Mouse (Mus musculus): ENCODE results near the gene Ets2. TPM values are rescaled to one million over a fixed set of nuclear protein-coding genes. Genes with fewer than 3 reads are reported as not detected.
"Not testable (repeated sequence)": the region's sequence is repeated elsewhere in the genome, so short reads cannot be mapped to it uniquely, and the experiment has no call there.

Ets2 gene
- total RNA-seq, 4 experiments from 2014 or later = 27.4 to 29.4 (median 27.5) TPM

DNA sequence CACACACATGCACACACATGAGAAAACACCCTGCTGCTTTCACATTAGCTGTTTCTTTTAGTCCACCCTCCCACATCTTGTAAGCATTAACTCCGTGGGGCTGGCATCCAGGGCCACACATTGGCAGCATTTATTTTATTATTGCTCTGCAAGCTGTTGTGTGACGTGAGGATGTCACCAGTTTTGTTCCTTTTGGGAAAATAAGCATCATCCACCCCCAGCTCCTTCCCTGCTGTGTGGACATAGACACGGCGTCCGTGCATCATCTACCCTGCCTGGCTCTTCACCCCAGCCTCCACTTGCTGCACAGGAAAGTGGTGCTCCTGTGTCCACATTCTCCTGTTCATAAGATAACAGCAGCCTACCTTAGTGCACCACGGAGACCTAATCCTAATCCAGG, 27.9 kb downstream of the Ets2 start:
- DNase-seq (ENCODE audit: low spot score in 2 of 2) = no peak

DNA sequence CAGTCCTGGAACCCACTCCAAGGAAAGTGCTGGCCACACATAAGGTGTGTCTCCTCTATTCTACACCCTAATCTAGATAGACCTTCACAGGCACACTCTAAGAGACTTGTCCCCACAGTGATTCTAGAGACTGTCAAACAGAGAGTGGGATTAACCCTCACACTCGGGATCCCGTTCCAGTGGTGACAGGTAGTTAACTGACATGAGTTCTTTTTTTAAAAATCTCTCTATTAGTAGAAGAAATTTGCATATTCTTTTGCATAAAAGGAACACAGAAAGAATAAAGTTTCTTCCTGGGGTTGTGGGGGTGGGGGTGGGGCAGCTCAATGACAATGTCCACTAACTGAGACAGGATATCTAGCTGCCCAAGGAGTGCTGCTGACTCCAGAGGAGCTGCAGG, 32.9 kb downstream of the Ets2 start:
- no peak for DNase-seq (ENCODE audit: low spot score in 2 of 2)

DNA sequence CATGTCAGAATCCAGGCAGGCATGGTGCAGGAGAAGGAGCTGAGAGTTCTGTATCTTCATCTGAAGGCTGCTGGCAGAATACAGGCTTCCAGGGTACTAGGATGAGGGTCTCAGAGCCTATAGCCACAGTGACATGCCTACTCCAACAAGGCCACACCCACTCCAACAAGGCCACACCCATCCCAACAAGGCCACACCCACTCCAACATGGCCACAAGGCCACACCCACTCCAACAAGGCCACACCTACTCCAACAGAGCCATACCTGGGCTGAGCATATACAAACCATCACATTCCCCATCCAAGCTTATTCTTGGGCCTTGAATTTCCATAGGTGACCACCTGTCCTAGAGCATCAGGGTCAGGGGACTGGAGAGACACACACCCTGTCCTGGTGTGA, 34.2 kb downstream of the Ets2 start:
- no peak for DNase-seq (ENCODE audit: low spot score in 2 of 2)

DNA sequence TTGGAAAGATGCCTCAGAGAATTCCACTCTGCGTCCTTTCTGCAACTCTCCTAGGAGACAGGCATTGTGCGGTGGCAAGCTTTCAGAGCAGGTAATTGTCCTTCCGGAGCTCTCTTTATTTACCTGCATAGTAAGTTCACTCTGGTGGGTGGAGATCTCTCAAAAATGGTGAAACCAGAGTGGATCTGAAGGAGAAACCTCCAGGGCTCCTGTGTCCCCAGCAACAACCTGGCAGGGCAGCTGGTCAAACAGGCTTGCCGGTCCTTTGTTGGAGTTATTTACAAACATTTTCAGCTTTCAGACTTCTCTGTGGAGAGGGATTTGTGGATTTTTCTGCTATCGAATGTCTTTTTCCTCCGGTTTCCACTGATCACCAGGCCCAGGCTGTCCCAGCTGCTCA, 34.6 kb downstream of the Ets2 start:
- no peak for DNase-seq (ENCODE audit: low spot score in 2 of 2)

DNA sequence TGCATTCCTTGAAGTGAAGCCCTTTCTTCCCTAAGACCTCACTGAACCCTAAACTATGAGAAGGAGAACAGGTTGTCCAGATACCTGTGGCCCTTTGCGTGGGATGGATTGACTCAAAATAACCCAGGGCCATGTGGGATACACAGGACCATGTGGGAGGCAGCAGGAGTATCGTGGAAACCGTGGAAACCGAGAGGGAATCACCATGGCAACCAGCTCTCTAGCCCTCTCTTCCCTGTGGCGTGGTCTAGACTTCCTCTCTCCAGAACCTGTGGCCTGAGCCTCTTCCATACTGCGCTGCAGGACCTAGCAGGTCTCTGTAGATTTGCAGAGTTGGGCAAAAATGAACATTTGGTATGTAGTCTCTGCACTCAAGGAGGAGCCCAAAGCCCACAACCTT, 37.6 kb downstream of the Ets2 start:
- DNase-seq (ENCODE audit: low spot score in 2 of 2) = no peak

DNA sequence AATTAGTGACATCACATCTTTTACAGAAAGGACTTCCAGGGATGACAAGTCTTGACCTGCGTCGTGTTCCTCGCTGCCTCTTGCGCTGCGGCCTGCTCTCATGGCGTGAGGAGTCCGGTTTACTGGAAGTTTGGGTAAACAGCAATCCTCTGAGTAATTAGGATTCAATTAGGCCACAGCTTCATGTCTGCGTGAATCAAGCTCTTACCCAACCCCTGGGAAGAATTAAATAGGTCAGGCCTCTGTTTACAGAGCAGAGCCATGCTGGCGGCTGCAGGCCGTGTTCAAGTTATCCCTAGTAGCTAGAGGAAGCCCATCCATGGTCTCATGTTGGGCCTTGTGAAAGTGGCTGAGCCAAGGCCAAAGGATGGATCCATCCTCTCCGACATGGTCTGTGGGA, 39.5 kb downstream of the Ets2 start:
- no peak for DNase-seq (ENCODE audit: low spot score in 2 of 2)

DNA sequence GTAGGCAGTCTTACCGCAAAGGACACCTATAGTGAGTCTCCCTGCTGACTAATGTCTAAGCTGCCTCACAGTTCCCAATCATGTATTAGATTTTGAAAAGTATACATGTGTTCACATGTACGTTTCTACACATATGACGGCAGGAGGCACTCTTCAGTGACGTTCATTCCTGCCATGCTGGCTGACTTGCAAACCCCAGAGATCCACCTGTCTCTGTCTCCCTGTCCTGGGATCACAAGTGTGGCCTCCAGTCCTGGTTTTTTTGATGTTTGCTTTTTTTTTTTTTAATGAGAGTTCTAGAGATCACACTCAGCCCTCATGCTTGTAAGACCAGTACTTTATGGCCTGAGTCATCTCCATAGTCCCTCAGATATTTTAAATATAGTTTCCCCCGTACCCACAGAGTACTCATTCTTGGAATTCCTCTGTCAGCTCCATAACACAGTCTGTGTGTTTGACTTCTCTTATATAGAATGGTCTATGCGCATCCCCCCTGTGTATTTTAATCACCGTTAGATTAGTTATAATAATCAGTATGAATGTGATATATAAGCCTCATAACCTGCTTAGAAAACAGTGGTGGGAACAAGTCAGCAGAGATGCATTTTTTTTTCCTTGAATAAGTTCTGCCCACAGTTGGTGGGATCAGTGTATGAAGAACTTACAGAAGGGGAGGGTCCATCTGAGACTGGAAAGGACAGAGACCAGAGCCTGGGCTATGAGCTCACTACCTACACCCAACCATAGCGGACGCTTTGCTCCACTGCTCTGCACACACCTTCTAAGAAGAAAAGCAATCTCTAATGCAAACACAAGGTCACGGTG, 40.3 kb downstream of the Ets2 start:
- DNase-seq (ENCODE audit: low spot score in 2 of 2) = no peak

DNA sequence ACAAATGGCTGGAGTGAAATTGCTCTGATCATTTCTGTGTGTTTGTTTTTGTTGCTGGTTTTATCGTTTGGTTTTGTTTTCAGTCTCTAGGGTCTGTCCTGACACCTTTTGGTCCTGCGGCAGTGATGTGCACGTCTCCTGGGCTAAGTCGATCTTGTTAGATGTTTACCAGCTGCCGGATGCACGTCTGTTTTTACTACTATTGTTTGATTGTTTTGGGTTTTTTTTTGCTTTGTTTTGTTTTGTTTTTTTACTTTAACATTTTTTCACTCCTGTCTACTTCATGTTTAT, 40.8 kb downstream of the Ets2 start:
- DNase-seq (ENCODE audit: low spot score in 2 of 2) = no peak

DNA sequence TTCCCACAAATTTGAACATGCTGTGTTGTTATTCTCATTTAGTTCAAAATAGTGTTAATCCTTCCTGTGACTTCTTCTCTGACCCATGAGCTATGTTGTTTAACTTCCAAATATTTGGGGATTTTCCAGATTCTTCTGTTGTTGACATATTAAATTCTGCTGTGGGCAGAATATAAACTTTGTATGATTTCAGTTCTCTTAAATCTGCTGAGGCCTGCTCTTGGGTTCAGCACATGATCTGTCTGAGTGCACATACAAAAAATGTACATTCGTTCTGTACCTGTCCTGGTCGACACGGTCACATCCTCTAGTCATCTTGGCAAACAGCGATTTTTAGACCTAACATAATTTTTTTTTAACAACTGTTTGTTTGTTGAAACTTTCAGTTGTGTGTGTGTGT, 41.2 kb downstream of the Ets2 start:
- DNase-seq (ENCODE audit: low spot score in 2 of 2) = no peak

DNA sequence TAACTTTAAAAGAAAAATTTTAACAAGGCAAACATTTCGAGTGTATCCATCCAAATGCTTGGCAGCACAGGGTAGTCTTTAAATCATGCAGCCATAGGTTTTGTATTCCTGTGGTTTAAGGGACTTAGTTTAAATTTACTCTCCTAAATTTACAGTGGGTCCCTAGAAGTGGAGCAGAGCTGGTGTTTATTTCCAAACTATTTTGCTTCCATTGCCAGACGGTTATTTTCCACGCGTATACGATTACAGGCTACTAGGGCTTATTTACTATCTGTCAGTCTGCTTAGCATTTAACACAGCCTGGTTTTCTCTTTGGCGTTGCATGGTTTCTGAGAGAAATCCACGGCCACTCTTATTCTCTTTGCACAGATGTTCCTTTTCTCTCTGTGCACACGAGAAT, 42.9 kb downstream of the Ets2 start:
- no peak for DNase-seq (ENCODE audit: low spot score in 2 of 2)

DNA sequence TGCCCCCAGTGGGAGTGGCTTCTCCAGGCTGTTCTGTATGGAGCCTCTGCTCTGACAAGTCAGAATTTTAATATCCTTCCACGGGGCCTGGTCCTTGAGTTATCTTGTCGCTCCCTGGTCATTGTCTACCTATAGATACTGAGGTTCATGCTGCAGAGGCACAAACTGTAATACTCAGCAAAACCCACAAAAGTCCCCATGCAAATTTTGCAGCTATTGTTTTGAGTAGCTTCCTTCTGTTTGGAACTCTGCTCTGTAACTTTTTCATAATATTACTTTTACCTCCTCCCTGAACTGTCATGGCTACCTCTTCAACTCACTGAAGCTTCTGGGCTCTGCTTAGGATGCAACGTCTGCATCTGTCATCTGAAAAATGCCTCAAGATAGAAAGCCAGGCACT, 43.8 kb downstream of the Ets2 start:
- DNase-seq (ENCODE audit: low spot score in 2 of 2) = no peak

DNA sequence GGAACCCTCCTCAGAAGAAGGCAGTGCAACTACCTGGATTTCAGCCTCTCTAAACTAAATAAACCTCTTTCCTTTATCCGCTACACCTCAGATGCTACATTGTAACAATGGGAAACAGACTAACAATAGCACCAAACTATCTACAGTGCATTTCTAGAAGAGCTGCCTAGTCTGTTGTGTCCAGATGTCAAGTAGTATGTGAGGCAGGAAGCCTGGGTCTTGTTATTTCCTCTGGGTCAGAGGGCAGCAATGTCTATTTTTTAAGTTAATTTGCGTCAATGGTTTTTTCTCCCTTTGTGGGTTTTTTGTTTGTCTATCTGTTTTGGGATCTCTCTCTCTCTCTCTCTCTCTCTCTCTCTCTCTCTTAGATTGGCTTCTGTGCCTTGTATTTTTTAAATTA, 44.7 kb downstream of the Ets2 start:
- DNase-seq (ENCODE audit: low spot score in 2 of 2) = no peak

DNA sequence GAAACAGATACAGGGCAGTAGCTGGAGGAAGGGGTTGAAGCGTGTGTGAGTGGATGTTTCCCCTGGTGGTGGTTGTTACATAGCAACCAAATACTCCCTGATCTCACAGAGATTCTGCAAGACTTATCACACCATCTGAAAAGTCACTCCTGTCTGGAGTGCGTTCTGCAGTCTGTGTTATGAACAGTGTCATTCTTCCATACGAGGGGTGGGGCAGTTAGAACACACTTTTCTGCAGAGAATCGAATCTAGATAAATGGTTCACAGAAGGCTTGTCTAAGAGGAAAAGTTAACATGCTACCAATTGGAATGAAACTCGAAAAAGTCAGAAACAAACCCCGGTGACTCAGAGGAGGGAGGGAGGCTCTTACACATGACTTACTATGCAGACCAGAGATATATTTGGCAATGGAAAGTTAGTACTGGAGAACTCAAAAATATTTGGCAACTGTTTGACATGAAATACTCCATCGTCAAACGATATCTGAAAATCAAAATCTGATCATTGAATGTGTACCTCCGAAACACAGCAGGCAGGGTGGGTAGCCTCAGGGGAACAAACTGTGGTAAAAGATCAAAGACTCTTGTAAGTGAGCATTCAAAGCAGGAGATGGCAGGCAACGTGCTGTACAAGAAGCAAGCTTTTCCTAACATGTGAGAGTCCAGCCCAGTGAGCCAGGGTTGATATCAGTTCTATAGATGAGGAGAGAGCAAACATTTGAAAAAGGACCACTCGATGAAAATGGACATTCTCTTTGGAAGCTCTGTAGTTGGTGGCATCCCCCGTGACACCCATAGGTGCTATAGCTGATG, 47.6 kb downstream of the Ets2 start:
- no peak for DNase-seq (ENCODE audit: low spot score in 2 of 2)

DNA sequence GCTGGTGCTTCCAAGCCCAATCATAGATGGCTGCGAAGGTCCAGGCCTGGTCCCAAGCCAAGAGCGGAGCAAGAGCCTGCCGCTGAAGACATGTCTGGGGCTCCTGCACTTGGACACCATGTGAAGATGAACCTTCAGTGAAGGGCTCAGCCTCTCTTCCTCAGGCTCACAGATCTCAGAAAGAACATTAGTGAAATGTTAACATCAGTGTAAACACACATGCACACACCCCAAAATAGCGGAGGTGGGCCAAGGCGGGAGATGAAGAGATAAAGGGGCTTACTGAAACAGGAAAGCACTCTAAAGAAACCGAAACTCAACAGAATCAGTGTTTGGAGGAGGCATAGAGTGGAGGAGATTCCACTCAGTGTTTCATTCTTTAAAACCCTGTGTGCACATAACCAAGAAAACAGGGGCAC, 48.3 kb downstream of the Ets2 start:
- no peak for DNase-seq (ENCODE audit: low spot score in 2 of 2)

DNA sequence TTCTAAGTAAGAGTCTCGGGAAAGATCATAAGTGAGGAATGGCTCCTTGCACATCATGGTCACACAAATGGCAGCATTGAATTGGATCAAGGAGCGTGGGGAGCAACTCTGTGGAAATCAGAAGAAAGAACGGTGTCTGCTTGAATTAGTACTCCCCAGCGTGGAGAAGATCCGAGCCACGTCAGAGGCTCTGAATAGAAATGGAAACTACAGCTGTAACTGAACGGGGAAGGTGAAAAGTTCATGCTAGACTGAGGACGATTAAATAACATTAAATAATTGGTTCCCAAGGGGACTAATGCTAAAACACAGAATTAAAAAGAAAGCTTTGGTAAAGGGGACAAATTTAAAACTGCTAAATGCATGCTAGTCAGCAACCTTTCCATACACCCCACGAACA, 50.6 kb downstream of the Ets2 start:
- no peak for DNase-seq (ENCODE audit: low spot score in 2 of 2)

DNA sequence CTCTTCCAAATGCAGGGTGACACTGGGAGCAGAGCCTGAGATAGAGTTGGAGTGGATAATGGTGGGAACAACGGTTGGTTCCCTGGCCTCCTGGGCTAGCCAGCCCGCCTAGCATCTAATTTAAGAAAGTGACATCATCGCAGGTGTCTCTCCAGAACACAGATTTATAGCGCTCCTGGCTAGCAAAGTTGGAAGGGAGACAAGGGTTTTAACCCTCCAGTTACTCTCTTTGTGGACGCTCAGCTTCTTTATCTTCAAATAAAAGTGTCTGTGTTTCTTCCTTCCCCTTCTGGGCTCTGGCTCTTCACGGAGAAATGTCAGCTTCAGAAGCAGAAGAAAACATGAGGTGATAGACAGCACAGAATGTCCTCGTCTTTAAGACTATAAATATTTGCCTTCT, 51.4 kb downstream of the Ets2 start:
- no peak for DNase-seq (ENCODE audit: low spot score in 2 of 2)

DNA sequence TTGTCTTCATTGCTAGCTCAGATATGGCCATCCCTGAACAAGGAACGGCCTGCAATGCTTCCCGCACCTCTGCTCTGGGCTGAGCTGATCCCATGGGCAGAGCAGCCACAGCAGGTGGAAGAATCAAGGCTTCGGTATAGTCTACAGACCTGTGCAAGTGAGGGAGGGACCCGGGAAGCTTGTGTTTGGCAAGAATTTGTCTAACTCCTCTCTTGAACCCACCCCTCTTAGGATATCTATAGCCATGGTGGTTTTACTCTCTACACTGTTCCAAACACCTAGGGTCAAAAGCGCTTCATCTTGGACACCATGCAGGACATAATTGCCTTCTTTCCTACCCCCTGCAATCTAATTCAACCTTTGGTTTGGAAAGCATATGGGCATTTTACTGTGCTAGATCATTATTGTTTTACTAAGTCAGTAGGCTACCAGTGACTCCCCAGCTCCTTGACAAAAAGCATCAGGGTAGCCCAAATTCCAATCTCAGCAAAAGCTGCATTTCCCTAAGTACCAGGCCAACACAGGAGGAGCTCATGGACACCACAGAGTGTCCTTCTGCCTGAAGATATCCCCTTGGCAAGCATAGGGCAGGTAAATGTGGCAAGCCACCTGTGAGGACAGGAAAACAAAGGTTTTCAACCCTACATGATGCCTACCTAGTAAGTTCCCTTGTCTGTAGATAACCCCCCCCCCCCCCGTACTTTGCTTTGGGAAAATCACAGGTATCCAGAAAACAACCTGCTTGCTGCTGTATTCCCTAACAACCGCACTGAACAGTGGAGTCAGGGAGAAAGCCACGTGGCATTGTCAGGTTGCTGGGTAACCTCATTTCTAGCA, 57.5 kb downstream of the Ets2 start:
- DNase-seq (ENCODE audit: low spot score in 2 of 2) = no peak

DNA sequence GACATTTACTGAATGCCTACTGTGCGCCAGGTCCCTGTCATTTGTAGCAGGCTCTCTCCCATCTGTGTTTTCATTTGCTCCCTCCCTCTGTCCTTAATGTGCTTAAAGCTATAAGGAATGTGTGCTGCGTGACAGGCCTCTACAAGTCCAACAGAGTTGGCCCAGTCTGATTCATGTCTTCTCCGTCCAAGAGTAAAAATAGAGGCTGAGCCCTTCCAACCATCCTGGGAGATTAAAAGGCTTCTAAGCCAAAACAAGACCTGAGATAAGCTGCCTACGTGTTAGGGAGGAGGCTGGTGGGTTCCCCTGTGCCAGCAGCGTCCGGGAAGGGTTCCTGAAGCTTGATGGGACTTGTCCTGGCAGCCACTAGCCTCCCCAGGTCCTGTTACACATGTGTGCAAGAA, 58.1 kb downstream of the Ets2 start:
- DNase-seq (ENCODE audit: low spot score in 2 of 2) = peak; percentile 58 to 79

DNA sequence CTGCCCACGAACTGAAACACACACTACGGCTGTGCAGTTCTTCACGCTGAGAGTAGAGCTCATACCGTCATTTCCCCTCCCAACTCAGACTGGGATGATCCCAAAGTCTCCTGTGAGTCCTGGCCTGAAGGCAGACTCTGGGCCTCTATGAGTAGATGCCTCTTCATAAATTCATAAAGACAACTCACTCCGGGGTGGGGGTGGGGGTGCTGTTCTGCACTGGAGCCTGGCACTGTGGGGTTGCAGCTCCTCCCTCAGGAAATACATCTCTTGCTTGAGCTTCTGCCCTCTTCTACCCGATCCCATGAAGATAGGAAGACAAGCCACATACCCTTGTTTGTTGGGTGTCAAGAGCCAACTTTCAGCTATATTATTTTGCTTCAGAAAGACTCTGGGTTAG, 59.9 kb downstream of the Ets2 start:
- no peak for DNase-seq (ENCODE audit: low spot score in 2 of 2)

DNA sequence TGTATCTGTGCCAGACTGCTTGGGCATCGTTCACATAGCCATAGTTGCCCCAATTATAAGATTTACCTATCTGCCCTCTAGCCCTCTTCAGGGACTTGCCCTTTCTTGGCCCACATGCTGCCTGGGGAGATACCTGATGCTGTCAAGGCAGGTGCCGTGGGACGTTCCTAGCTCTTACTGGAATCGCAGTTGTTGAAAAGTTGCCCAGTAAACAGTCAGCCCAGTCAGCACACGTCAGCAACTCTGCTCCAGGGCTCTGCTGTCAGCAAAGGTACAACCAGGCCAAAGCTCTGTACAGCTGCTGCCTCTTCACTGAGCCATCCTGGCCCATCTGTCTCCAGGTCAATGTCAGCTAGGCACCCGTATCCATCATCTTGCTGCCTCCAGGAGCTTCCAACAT, 61.3 kb downstream of the Ets2 start:
- DNase-seq (ENCODE audit: low spot score in 2 of 2) = peak; percentile 45 to 67

DNA sequence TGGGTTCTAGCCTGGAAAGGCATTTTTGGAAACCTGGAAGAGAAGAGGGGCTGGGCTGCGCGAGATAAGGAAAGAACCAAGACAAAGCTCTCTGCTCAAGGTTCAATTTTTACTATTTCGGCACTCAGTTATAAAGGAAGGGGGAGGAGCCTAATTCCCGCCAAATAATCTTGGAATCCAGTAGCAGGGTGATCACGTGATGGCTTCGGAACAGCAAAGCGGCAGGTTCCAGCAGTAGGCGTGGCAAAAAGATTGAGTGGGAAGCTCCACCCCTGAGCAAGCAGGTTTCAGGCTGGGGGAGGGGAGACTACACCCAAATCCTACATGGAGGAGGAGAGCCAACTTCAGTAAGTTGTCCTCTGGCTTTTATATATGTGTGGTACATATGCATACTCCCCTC, 62.2 kb downstream of the Ets2 start:
- DNase-seq (ENCODE audit: low spot score in 2 of 2) = not testable (repeated sequence)

DNA sequence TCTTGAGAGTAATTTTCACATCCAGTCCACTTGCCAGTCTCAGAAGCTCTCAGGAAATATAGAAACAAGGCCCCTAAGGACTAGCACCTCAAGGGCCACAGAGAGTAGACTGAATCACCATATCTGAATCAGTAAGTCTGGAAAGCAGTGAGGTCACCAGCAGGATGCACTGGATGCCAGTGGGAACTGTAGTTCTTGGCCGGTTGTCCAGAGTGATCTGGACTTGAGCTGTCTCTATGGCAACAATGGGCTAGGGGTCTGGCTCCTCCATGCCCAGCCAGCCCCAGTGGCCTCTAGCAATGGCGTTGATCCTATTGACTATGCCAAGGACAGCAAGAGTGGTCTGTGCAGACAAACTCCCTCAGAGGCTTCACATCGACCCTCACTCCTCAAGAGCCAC, 64.3 kb downstream of the Ets2 start:
- DNase-seq (ENCODE audit: low spot score in 2 of 2) = no peak
